Mouse (Mus musculus): Measurements from ENCODE around the gene Tenm1. TPM values are rescaled to one million over a fixed set of nuclear protein-coding genes. Genes with fewer than 3 reads are reported as not detected.

Tenm1 gene
- total RNA-seq, 1 experiment: 1.6 TPM

GRCm38 (mm10) chrX:43122001-43122400 is 306.9 kb downstream of the Tenm1 start:
- DNase-seq (ENCODE audit: low read depth, low spot score): no peak
- no peak overlapping the region for H3K9ac ChIP-seq (ENCODE audit: insufficient read depth, low read depth, low read length, poor library complexity, severe bottlenecking)
- no peaks in the 10 kb centered on the region for H3K4me1 ChIP-seq (ENCODE audit: control insufficient read depth in 2 of 2, insufficient read depth in 2 of 2, low read length in 2 of 2, poor library complexity in 1 of 2)
- in situ Hi-C loops (cut with MboI; ENCODE audit: low sequenced_read_pairs in 2 of 2, unreplicated experiment in 2 of 2): no loop called here
- H3K27ac ChIP-seq (ENCODE audit: insufficient read depth, low read depth, low read length, poor library complexity, severe bottlenecking): no peak overlapping the region
- H3K36me3 ChIP-seq (ENCODE audit: control insufficient read depth, insufficient read depth, low read length, poor library complexity, severe bottlenecking): no peaks in the 10 kb centered on the region
- TF ChIP-seq MAFK (IDR thresholded peaks at IDR 0.05; ENCODE audit: insufficient read depth, low read depth, low read length): no peak
- TF ChIP-seq ZNF384 (IDR thresholded peaks at IDR 0.05; ENCODE audit: low read depth, low read length): no peak
- no peak for TF ChIP-seq CHD2 (IDR thresholded peaks at IDR 0.05; ENCODE audit: low read depth, low read length)
- no peak for TF ChIP-seq ZC3H11A (IDR thresholded peaks at IDR 0.05; ENCODE audit: borderline replicate concordance, low read depth, low read length)
- TF ChIP-seq HCFC1 (IDR thresholded peaks at IDR 0.05; ENCODE audit: borderline replicate concordance, insufficient read depth, low read length): no peak
- H3K9me3 ChIP-seq (ENCODE audit: control insufficient read depth, insufficient read depth, low read depth, low read length): no peaks in the 10 kb centered on the region
- H3K4me3 ChIP-seq (ENCODE audit: insufficient read depth in 1 of 2, low read depth in 1 of 2, low read length in 2 of 2, poor library complexity in 1 of 2, severe bottlenecking in 1 of 2): no peak overlapping the region

GRCm38 (mm10) chrX:42986100-42986499 is 442.8 kb downstream of the Tenm1 start:
- Histone ChIP-seq H3K27ac (ENCODE audit: insufficient read depth, low read depth, low read length, poor library complexity, severe bottlenecking) (no peak overlapping the region), H3K9me3 (ENCODE audit: control insufficient read depth, insufficient read depth, low read depth, low read length) (no peaks in the 10 kb centered on the region), H3K4me1 (ENCODE audit: control insufficient read depth in 2 of 2, insufficient read depth in 2 of 2, low read length in 2 of 2, poor library complexity in 1 of 2) (no peaks in the 10 kb centered on the region), H3K9ac (ENCODE audit: insufficient read depth, low read depth, low read length, poor library complexity, severe bottlenecking) (no peak overlapping the region), H3K4me3 (ENCODE audit: insufficient read depth in 1 of 2, low read depth in 1 of 2, low read length in 2 of 2, poor library complexity in 1 of 2, severe bottlenecking in 1 of 2) (no peak overlapping the region), H3K36me3 (ENCODE audit: control insufficient read depth, insufficient read depth, low read length, poor library complexity, severe bottlenecking) (no peaks in the 10 kb centered on the region)
- in situ Hi-C loops (cut with MboI; ENCODE audit: low sequenced_read_pairs in 2 of 2, unreplicated experiment in 2 of 2): no loop called here
- TF ChIP-seq ZNF384 (IDR thresholded peaks at IDR 0.05; ENCODE audit: low read depth, low read length): no peak
- no peak for TF ChIP-seq ZC3H11A (IDR thresholded peaks at IDR 0.05; ENCODE audit: borderline replicate concordance, low read depth, low read length)
- no peak for TF ChIP-seq CHD2 (IDR thresholded peaks at IDR 0.05; ENCODE audit: low read depth, low read length)
- no peak for TF ChIP-seq MAFK (IDR thresholded peaks at IDR 0.05; ENCODE audit: insufficient read depth, low read depth, low read length)
- no peak for TF ChIP-seq HCFC1 (IDR thresholded peaks at IDR 0.05; ENCODE audit: borderline replicate concordance, insufficient read depth, low read length)
- no peak for DNase-seq (ENCODE audit: low read depth, low spot score)

GRCm38 (mm10) chrX:42973562-42973961 is 455.4 kb downstream of the Tenm1 start:
- peak; percentile 45 for DNase-seq (ENCODE audit: low read depth, low spot score)
- Histone ChIP-seq H3K9ac (ENCODE audit: insufficient read depth, low read depth, low read length, poor library complexity, severe bottlenecking) (no peak overlapping the region), H3K36me3 (ENCODE audit: control insufficient read depth, insufficient read depth, low read length, poor library complexity, severe bottlenecking) (no peaks in the 10 kb centered on the region), H3K27ac (ENCODE audit: insufficient read depth, low read depth, low read length, poor library complexity, severe bottlenecking) (no peak overlapping the region), H3K9me3 (ENCODE audit: control insufficient read depth, insufficient read depth, low read depth, low read length) (no peaks in the 10 kb centered on the region), H3K4me3 (ENCODE audit: insufficient read depth in 1 of 2, low read depth in 1 of 2, low read length in 2 of 2, poor library complexity in 1 of 2, severe bottlenecking in 1 of 2) (no peak overlapping the region), H3K4me1 (ENCODE audit: control insufficient read depth in 2 of 2, insufficient read depth in 2 of 2, low read length in 2 of 2, poor library complexity in 1 of 2) (no peaks in the 10 kb centered on the region)
- in situ Hi-C loops (cut with MboI; ENCODE audit: low sequenced_read_pairs in 2 of 2, unreplicated experiment in 2 of 2): loop anchor here in 1 of 2 experiments (25.0 kb wide), 1 partner anchor 411 kb away; no protein-coding TSS in a partner anchor
- no peak for TF ChIP-seq ZNF384 (IDR thresholded peaks at IDR 0.05; ENCODE audit: low read depth, low read length)
- no peak for TF ChIP-seq CHD2 (IDR thresholded peaks at IDR 0.05; ENCODE audit: low read depth, low read length)
- TF ChIP-seq MAFK (IDR thresholded peaks at IDR 0.05; ENCODE audit: insufficient read depth, low read depth, low read length): no peak
- no peak for TF ChIP-seq HCFC1 (IDR thresholded peaks at IDR 0.05; ENCODE audit: borderline replicate concordance, insufficient read depth, low read length)
- TF ChIP-seq ZC3H11A (IDR thresholded peaks at IDR 0.05; ENCODE audit: borderline replicate concordance, low read depth, low read length): no peak

- no peak overlapping the region for H3K9ac ChIP-seq (ENCODE audit: insufficient read depth, low read depth, low read length, poor library complexity, severe bottlenecking)
- H3K9me3 ChIP-seq (ENCODE audit: control insufficient read depth, insufficient read depth, low read depth, low read length): no peaks in the 10 kb centered on the region
- no peak overlapping the region for H3K27ac ChIP-seq (ENCODE audit: insufficient read depth, low read depth, low read length, poor library complexity, severe bottlenecking)
- H3K4me3 ChIP-seq (ENCODE audit: insufficient read depth in 1 of 2, low read depth in 1 of 2, low read length in 2 of 2, poor library complexity in 1 of 2, severe bottlenecking in 1 of 2): no peak overlapping the region
- H3K36me3 ChIP-seq (ENCODE audit: control insufficient read depth, insufficient read depth, low read length, poor library complexity, severe bottlenecking): no peaks in the 10 kb centered on the region
- H3K4me1 ChIP-seq (ENCODE audit: control insufficient read depth in 2 of 2, insufficient read depth in 2 of 2, low read length in 2 of 2, poor library complexity in 1 of 2): no peaks in the 10 kb centered on the region
- in situ Hi-C loops (cut with MboI; ENCODE audit: low sequenced_read_pairs in 2 of 2, unreplicated experiment in 2 of 2): loop anchor here in 1 of 2 experiments (25.0 kb wide), 1 partner anchor 405 kb away; no protein-coding TSS in a partner anchor
- DNase-seq (ENCODE audit: low read depth, low spot score): no peak
- TF ChIP-seq HCFC1 (IDR thresholded peaks at IDR 0.05; ENCODE audit: borderline replicate concordance, insufficient read depth, low read length) (no peak), CHD2 (IDR thresholded peaks at IDR 0.05; ENCODE audit: low read depth, low read length) (no peak), MAFK (IDR thresholded peaks at IDR 0.05; ENCODE audit: insufficient read depth, low read depth, low read length) (no peak)
These were observed 461.3 kb downstream of the Tenm1 start for GRCm38 (mm10) chrX:42967611-42968010.

- no peak overlapping the region for H3K27ac ChIP-seq (ENCODE audit: insufficient read depth, low read depth, low read length, poor library complexity, severe bottlenecking)
- in situ Hi-C loops (cut with MboI; ENCODE audit: low sequenced_read_pairs in 2 of 2, unreplicated experiment in 2 of 2): no loop called here
These were observed 567.2 kb downstream of the Tenm1 start for GRCm38 (mm10) chrX:42861731-42862130.

More at GRCm38 (mm10) chrX:42861731-42862130, 567.2 kb downstream of the Tenm1 start:
- TF ChIP-seq MAFK (IDR thresholded peaks at IDR 0.05; ENCODE audit: insufficient read depth, low read depth, low read length): no peak
- TF ChIP-seq ZC3H11A (IDR thresholded peaks at IDR 0.05; ENCODE audit: borderline replicate concordance, low read depth, low read length): no peak
- no peak for TF ChIP-seq HCFC1 (IDR thresholded peaks at IDR 0.05; ENCODE audit: borderline replicate concordance, insufficient read depth, low read length)
- TF ChIP-seq ZNF384 (IDR thresholded peaks at IDR 0.05; ENCODE audit: low read depth, low read length): no peak
- TF ChIP-seq CHD2 (IDR thresholded peaks at IDR 0.05; ENCODE audit: low read depth, low read length): no peak
- DNase-seq (ENCODE audit: low read depth, low spot score): no peak
- no peak overlapping the region for H3K9ac ChIP-seq (ENCODE audit: insufficient read depth, low read depth, low read length, poor library complexity, severe bottlenecking)
- no peaks in the 10 kb centered on the region for H3K9me3 ChIP-seq (ENCODE audit: control insufficient read depth, insufficient read depth, low read depth, low read length)
- H3K36me3 ChIP-seq (ENCODE audit: control insufficient read depth, insufficient read depth, low read length, poor library complexity, severe bottlenecking): no peaks in the 10 kb centered on the region
- no peak overlapping the region for H3K4me3 ChIP-seq (ENCODE audit: insufficient read depth in 1 of 2, low read depth in 1 of 2, low read length in 2 of 2, poor library complexity in 1 of 2, severe bottlenecking in 1 of 2)
- H3K4me1 ChIP-seq (ENCODE audit: control insufficient read depth in 2 of 2, insufficient read depth in 2 of 2, low read length in 2 of 2, poor library complexity in 1 of 2): no peaks in the 10 kb centered on the region
